29 mouse cellular contexts compared by ENCODE assay signal in the genomic region with DNA sequence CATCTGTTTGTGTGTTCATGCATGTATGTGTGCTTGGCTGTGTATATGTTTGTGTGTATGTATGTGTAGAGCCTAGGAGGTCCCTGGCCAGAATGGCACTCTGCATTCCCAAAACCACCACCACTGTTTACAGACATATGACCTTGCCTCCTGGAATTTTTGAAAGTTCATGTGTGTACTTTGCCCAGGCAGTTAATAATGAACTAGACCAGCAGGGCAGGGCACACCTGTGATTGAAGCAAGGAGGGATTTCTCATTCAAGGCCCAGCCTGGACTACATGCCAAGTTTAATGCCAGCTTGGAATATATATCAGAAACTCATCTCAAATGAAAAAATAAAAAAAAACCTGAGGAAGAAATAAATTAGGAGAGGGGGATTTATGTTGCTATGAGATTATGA. TPM values are rescaled to one million over a fixed set of nuclear protein-coding genes. Genes with fewer than 3 reads are reported as not detected.
A peak's percentile ranks its signal among the peaks of the same experiment; 100 is the strongest.
DNase-seq lines count a peak whose midpoint lies in the region; ATAC-seq lines count a peak whose summit lies in the region.
"Had no signal": no experiment of that assay in that cellular context is flagged by ENCODE, and none has a peak within 500 bp of the region (broad histone marks: within the 10 kb centered on the region; RNA-seq: fewer than 3 reads in every experiment).

No protein-coding gene starts in this region.

- H3K36me3 ChIP-seq in kidney, embryonic 14.5 days (ENCODE audit: control insufficient read depth, insufficient read depth, low read length), result no peaks in the 10 kb centered on the region
- H3K36me3 ChIP-seq in intestine, embryonic 15.5 days, result 0 out of 2 replicates have a peak, but pooled peaks cover 4% of the 10 kb centered on the region
- H3K36me3 ChIP-seq: G1E; neural tube, embryonic 12.5 days had no signal

- H3K27me3 ChIP-seq in kidney, embryonic 14.5 days (ENCODE audit: control insufficient read depth, insufficient read depth, low read length), result no peaks in the 10 kb centered on the region
- H3K27me3 ChIP-seq in intestine, embryonic 15.5 days (replicated peaks), result no peaks in the 10 kb centered on the region
- H3K27me3 ChIP-seq: forebrain, embryonic 13.5 days; heart, embryonic 13.5 days; hindbrain, embryonic 15.5 days; limb, embryonic 13.5 days; liver, embryonic 15.5 days; neural tube, embryonic 12.5 days had no signal

- H3K4me2 ChIP-seq in kidney, embryonic 14.5 days (replicated peaks; ENCODE audit: low read depth, low read length), result no peak overlapping the region
- H3K4me2 ChIP-seq in intestine, embryonic 15.5 days (replicated peaks), result no peak overlapping the region
- H3K4me2 ChIP-seq: forebrain, embryonic 13.5 days; heart, embryonic 13.5 days; hindbrain, embryonic 15.5 days; limb, embryonic 13.5 days; liver, embryonic 15.5 days; midbrain, embryonic 11.5 days; neural tube, embryonic 12.5 days had no signal

- peak; percentile 24 for DNase-seq in kidney, adult 18-20 months
- DNase-seq in kidney, adult 9 months, result peak; percentile 81
- DNase-seq in large intestine, adult 2 months (ENCODE audit: low read depth, low spot score), result peak; percentile 1
- DNase-seq in layer of hippocampus, postnatal 25 days (ENCODE audit: extremely low spot score in 1 of 2, low spot score in 1 of 2), result no peak
- no peak for DNase-seq in left cerebral cortex, postnatal 25 days (ENCODE audit: low spot score in 2 of 2)
- DNase-seq: adrenal gland, adult 8-10 months; cerebellum, adult 2 months; cerebellum, postnatal 14 days; gastrocnemius, postnatal 10 days; heart, postnatal 10 days; lung, postnatal 36 days; thymus, adult 18-20 months; thymus, postnatal 25 days had no signal

- no peak overlapping the region for H3K4me3 ChIP-seq in kidney, embryonic 14.5 days (ENCODE audit: low read length)
- H3K4me3 ChIP-seq in intestine, embryonic 15.5 days (replicated peaks), result no peak overlapping the region
- H3K4me3 ChIP-seq: erythroblast, embryonic 14.5 days; forebrain, embryonic 13.5 days; heart, embryonic 13.5 days; hindbrain, embryonic 15.5 days; left cerebral cortex, adult 2 months; limb, embryonic 13.5 days; liver, embryonic 15.5 days; myocyte; neural tube, embryonic 12.5 days had no signal

- intact Hi-C loops in left cerebral cortex, postnatal 25 days (cut with DNase I), result no loop called here

- H3K27ac ChIP-seq in kidney, embryonic 14.5 days (ENCODE audit: low read depth, low read length), result no peak overlapping the region
- H3K27ac ChIP-seq in intestine, embryonic 15.5 days, result no peak overlapping the region
- H3K27ac ChIP-seq: forebrain, embryonic 13.5 days; heart, embryonic 13.5 days; hindbrain, embryonic 15.5 days; left cerebral cortex, adult 2 months; limb, embryonic 13.5 days; liver, embryonic 15.5 days; neural tube, embryonic 12.5 days had no signal

- ATAC-seq in kidney, embryonic 14.5 days (ENCODE audit: low FRiP score, low TSS enrichment), result no peak
- ATAC-seq in intestine, embryonic 15.5 days, result peak; percentile 68; the same call in 1 of the 2 replicates
- ATAC-seq: forebrain, embryonic 13.5 days; inflammation-experienced regulatory T-cells, adult 6 months; midbrain, embryonic 16.5 days had no signal

- no peaks in the 10 kb centered on the region for H3K9me3 ChIP-seq in kidney, embryonic 14.5 days (ENCODE audit: control insufficient read depth, low read length)
- no peaks in the 10 kb centered on the region for H3K9me3 ChIP-seq in intestine, embryonic 15.5 days
- H3K9me3 ChIP-seq: forebrain, embryonic 13.5 days; heart, embryonic 13.5 days; hindbrain, embryonic 15.5 days; limb, embryonic 13.5 days; liver, embryonic 15.5 days; neural tube, embryonic 12.5 days had no signal

- no peaks in the 10 kb centered on the region for H3K4me1 ChIP-seq in kidney, embryonic 14.5 days (ENCODE audit: control insufficient read depth, insufficient read depth, low read length)
- peaks cover 5% of the 10 kb centered on the region; the same call in 1 of the 2 replicates for H3K4me1 ChIP-seq in intestine, embryonic 15.5 days (replicated peaks)
- H3K4me1 ChIP-seq: forebrain, embryonic 13.5 days; hindbrain, embryonic 15.5 days; limb, embryonic 13.5 days; neural tube, embryonic 12.5 days had no signal

- H3K9ac ChIP-seq in kidney, embryonic 14.5 days (ENCODE audit: low read depth, low read length), result no peak overlapping the region
- H3K9ac ChIP-seq in intestine, embryonic 15.5 days, result no peak overlapping the region
- H3K9ac ChIP-seq: forebrain, embryonic 13.5 days; heart, embryonic 13.5 days; hindbrain, embryonic 15.5 days; limb, embryonic 13.5 days; liver, embryonic 15.5 days; neural tube, embryonic 12.5 days had no signal

RNA-seq across cellular contexts. Expression of a gene that starts 25.8 kb away (rescaled TPM):
- polyA plus RNA-seq in kidney, embryonic 14.5 days (2014; fragmentation: Nextera tagmentation; extraction: Ambion mirVana), result 0.11 and 0.26 TPM in 2 replicates
- polyA plus RNA-seq in intestine, embryonic 15.5 days (2015; fragmentation: Nextera tagmentation; extraction: Ambion mirVana), result 0.39 and 0.40 TPM in 2 replicates
- polyA plus RNA-seq in large intestine, adult 2 months (2012; rRNA removed), result 0.74 and 0.97 TPM in 2 replicates
- total RNA-seq in layer of hippocampus, postnatal 25 days (2021), result 1 to 10 TPM; 1.0 to 1.7 TPM
- 1 to 10 TPM; 1.2 to 1.9 TPM for total RNA-seq in left cerebral cortex, postnatal 25 days (2021)
- total RNA-seq: hematopoietic stem cell, adult 5-6 weeks had no signal
- polyA plus RNA-seq: erythroblast, embryonic 14.5 days; G1E; inflammation-experienced regulatory T-cells, adult 6 months had no signal

Comparison
In these comparisons a context has a peak if more than half of its experiments do, and no peak if none do; other contexts are left out.
1. DNase-seq: peak in kidney, adult 18-20 months (single experiment), kidney, adult 9 months (single experiment) and large intestine, adult 2 months (single experiment); none in layer of hippocampus, postnatal 25 days (0 of 2) and left cerebral cortex, postnatal 25 days (0 of 2).